Comparison of ENCODE assay signal across 20 mouse cellular contexts in genomic region chr16:93599461-93599860, GRCm38 (mm10). TPM values are rescaled to one million over a fixed set of nuclear protein-coding genes. Genes with fewer than 3 reads are reported as not detected.
"Had no signal": no experiment of that assay in that cellular context is flagged by ENCODE, and none has a peak within 500 bp of the region (broad histone marks: within the 10 kb centered on the region; RNA-seq: fewer than 3 reads in every experiment).

No protein-coding gene starts in this region.

- H3K9ac ChIP-seq: midbrain, embryonic 15.5 days; neural tube, embryonic 12.5 days had no signal

- H3K27ac ChIP-seq: layer of hippocampus, adult 2 months; midbrain, embryonic 15.5 days; neural tube, embryonic 12.5 days had no signal

- H3K27me3 ChIP-seq: midbrain, embryonic 15.5 days; neural tube, embryonic 12.5 days had no signal

- ATAC-seq: intestine, postnatal 0 days; lung, postnatal 0 days; midbrain, embryonic 15.5 days had no signal

- H3K4me2 ChIP-seq: midbrain, embryonic 15.5 days; neural tube, embryonic 12.5 days had no signal

- H3K9me3 ChIP-seq: midbrain, embryonic 15.5 days; neural tube, embryonic 12.5 days had no signal

- DNase-seq: kidney, adult 8-10 months; kidney, postnatal 4 days; left cerebral cortex, postnatal 4 days; lung, adult 2 months; lung, postnatal 36 days; right cerebral cortex, postnatal 4 days; spleen, adult 18-20 months; thymus, adult 18-20 months; thymus, postnatal 14 days had no signal

- H3K4me3 ChIP-seq: layer of hippocampus, adult 2 months; midbrain, embryonic 15.5 days; neural tube, embryonic 12.5 days had no signal

RNA-seq across cellular contexts. Expression of gene Gm5678, which starts 28.4 kb away (rescaled TPM):
- total RNA-seq: megakaryocyte progenitor cell, adult 5-6 weeks; monocyte, adult 5-6 weeks; neutrophil, adult 5-6 weeks had no signal
- polyA plus RNA-seq: intestine, postnatal 0 days; kidney, embryonic 16.5 days; limb, embryonic 14.5 days; lung, adult 2 months; lung, postnatal 0 days; midbrain, embryonic 15.5 days; neural tube, embryonic 12.5 days; stomach, embryonic 14.5 days had no signal
